Mouse (Mus musculus): Measurements from ENCODE around the gene Phlpp2. TPM values are rescaled to one million over a fixed set of nuclear protein-coding genes. Genes with fewer than 3 reads are reported as not detected.
"Not testable (repeated sequence)": the region's sequence is repeated elsewhere in the genome, so short reads cannot be mapped to it uniquely, and the experiment has no call there.

The Phlpp2 gene
- 10 to 100 TPM; 34.3 to 37.3 TPM for total RNA-seq (2021)
- long read RNA-seq, experiment 1, partial matches to known transcripts, result 0 of 27 reads
- long read RNA-seq, experiment 1, other reads (novel, unspliced or antisense), result 27 of 27 reads
- long read RNA-seq, experiment 2, partial matches to known transcripts, result 0 of 12 reads
- long read RNA-seq, experiment 2, other reads (novel, unspliced or antisense), result 12 of 12 reads

GRCm38 (mm10) chr8:109868003-109868679, at the start of gene Phlpp2:
Phlpp2 (plus strand) TSS chr8:109868542.
- DNase-seq (ENCODE audit: low spot score in 2 of 2), result peak; percentile 92 to 94

- no peak for DNase-seq (ENCODE audit: low spot score in 2 of 2)
Measured at GRCm38 (mm10) chr8:109823561-109823960, 44.8 kb upstream of the Phlpp2 start.

GRCm38 (mm10) chr8:109839822-109840221, 28.5 kb upstream of the Phlpp2 start:
- no peak for DNase-seq (ENCODE audit: low spot score in 2 of 2)

GRCm38 (mm10) chr8:109842468-109842867, 25.9 kb upstream of the Phlpp2 start:
- no peak for DNase-seq (ENCODE audit: low spot score in 2 of 2)

GRCm38 (mm10) chr8:109847866-109848265, 20.5 kb upstream of the Phlpp2 start:
- no peak for DNase-seq (ENCODE audit: low spot score in 2 of 2)

GRCm38 (mm10) chr8:109848981-109849380, 19.4 kb upstream of the Phlpp2 start:
- DNase-seq (ENCODE audit: low spot score in 2 of 2), result no peak

GRCm38 (mm10) chr8:109853423-109853822, 14.9 kb upstream of the Phlpp2 start:
- DNase-seq (ENCODE audit: low spot score in 2 of 2), result peak; percentile 61 to 72

GRCm38 (mm10) chr8:109854522-109854921, 13.8 kb upstream of the Phlpp2 start:
- DNase-seq (ENCODE audit: low spot score in 2 of 2), result no peak

GRCm38 (mm10) chr8:109855451-109855850, 12.9 kb upstream of the Phlpp2 start:
- DNase-seq (ENCODE audit: low spot score in 2 of 2), result no peak

GRCm38 (mm10) chr8:109863398-109863797, 4.9 kb upstream of the Phlpp2 start:
- DNase-seq (ENCODE audit: low spot score in 2 of 2), result no peak

- no peak for DNase-seq (ENCODE audit: low spot score in 2 of 2)
Measured at GRCm38 (mm10) chr8:109864798-109865197, 3.5 kb upstream of the Phlpp2 start.

- peak in 1 of 2 experiments; percentile 34 for DNase-seq (ENCODE audit: low spot score in 2 of 2)
Measured at GRCm38 (mm10) chr8:109865536-109865935, 2.8 kb upstream of the Phlpp2 start.

- DNase-seq (ENCODE audit: low spot score in 2 of 2), result no peak
Measured at GRCm38 (mm10) chr8:109866690-109867089, 1.7 kb upstream of the Phlpp2 start.

GRCm38 (mm10) chr8:109868680-109869361, 479 bp downstream of the Phlpp2 start:
- DNase-seq (ENCODE audit: low spot score in 2 of 2), result peak; percentile 52 to 68

- no peak for DNase-seq (ENCODE audit: low spot score in 2 of 2)
Measured at GRCm38 (mm10) chr8:109871056-109871455, 2.7 kb downstream of the Phlpp2 start.

- not testable (repeated sequence) for DNase-seq (ENCODE audit: low spot score in 2 of 2)
Measured at GRCm38 (mm10) chr8:109873800-109874199, 5.5 kb downstream of the Phlpp2 start.

- DNase-seq (ENCODE audit: low spot score in 2 of 2), result no peak
Measured at GRCm38 (mm10) chr8:109880012-109880662, 11.8 kb downstream of the Phlpp2 start.

- DNase-seq (ENCODE audit: low spot score in 2 of 2), result no peak
Measured at GRCm38 (mm10) chr8:109885294-109885693, 17.0 kb downstream of the Phlpp2 start.

- DNase-seq (ENCODE audit: low spot score in 2 of 2), result no peak
Measured at GRCm38 (mm10) chr8:109889211-109889610, 20.9 kb downstream of the Phlpp2 start.

GRCm38 (mm10) chr8:109890794-109891585, 22.6 kb downstream of the Phlpp2 start:
- DNase-seq (ENCODE audit: low spot score in 2 of 2), result no peak

GRCm38 (mm10) chr8:109894636-109895035, 26.3 kb downstream of the Phlpp2 start:
- DNase-seq (ENCODE audit: low spot score in 2 of 2), result no peak
